Mouse (Mus musculus) midbrain, embryonic 11.5 days (tissue): Measurements from ENCODE around the gene Adpgk. TPM values are rescaled to one million over a fixed set of nuclear protein-coding genes. Genes with fewer than 3 reads are reported as not detected.
A peak's percentile ranks its signal among the peaks of the same experiment; 100 is the strongest.
"Not testable (repeated sequence)": the region's sequence is repeated elsewhere in the genome, so short reads cannot be mapped to it uniquely, and the experiment has no call there.

Source experiments
- ATAC-seq: fragments of 200-750 bp; cut with Nextera tagmentation; 2 replicates; pipeline ENCODE4 v1.8.0; 2017; ENCODE audit warnings: moderate TSS enrichment, moderate library complexity; ENCODE audit not compliant: low FRiP score
- DNase-seq: peaks from one replicate; pipeline ENCODE4 v3.0.0; 2015; ENCODE audit warnings: low spot score; ENCODE audit errors: missing footprints
- H3K27ac ChIP-seq: fragments of 300-500 bp; sonication (generic); 2 replicates; pipeline ENCODE4 v1.5.1; 2014; ENCODE audit warnings: low read depth, low read length
- H3K27me3 ChIP-seq: fragments of 300-500 bp; sonication (generic); 2 replicates; pipeline ENCODE4 v1.6.1; 2014; ENCODE audit warnings: mild to moderate bottlenecking, low read length, moderate library complexity, mixed read lengths; ENCODE audit not compliant: control insufficient read depth, insufficient read depth
- H3K36me3 ChIP-seq: fragments of 300-500 bp; sonication (generic); 2 replicates; pipeline ENCODE4 v1.6.1; 2014; ENCODE audit warnings: mild to moderate bottlenecking, low read length, moderate library complexity, mixed read lengths; ENCODE audit not compliant: control insufficient read depth, insufficient read depth
- H3K4me1 ChIP-seq: fragments of 300-500 bp; sonication (generic); 2 replicates; pipeline ENCODE4 v1.6.1; 2014; ENCODE audit warnings: low read length; ENCODE audit not compliant: control insufficient read depth, insufficient read depth
- H3K4me2 ChIP-seq: fragments of 300-500 bp; sonication (generic); 2 replicates; pipeline ENCODE4 v1.6.1; 2014; ENCODE audit warnings: mild to moderate bottlenecking, moderate library complexity
- H3K4me3 ChIP-seq: fragments of 300-500 bp; sonication (generic); 2 replicates; pipeline ENCODE4 v1.5.1; 2014; ENCODE audit warnings: low read depth, low read length
- H3K9ac ChIP-seq: fragments of 300-500 bp; sonication (generic); 2 replicates; pipeline ENCODE4 v1.6.1; 2014; ENCODE audit warnings: low read length
- H3K9me3 ChIP-seq: fragments of 300-500 bp; sonication (generic); 2 replicates; pipeline ENCODE4 v1.6.1; 2016; ENCODE audit warnings: low read length; ENCODE audit not compliant: control insufficient read depth
- WGBS: fragments of 180-500 bp; shearing (Covaris S2); extraction: QIAGEN DNeasy Blood & Tissue Kit; methylation state at CpG from one replicate; pipeline ENCODE4 v1.1.7; 2014; 5-methylcytosine and 5-hydroxymethylcytosine counted together
- polyA plus RNA-seq: library from polyadenylated mRNA; unstranded; fragments of >200 nt; fragmentation: Nextera tagmentation; extraction: Ambion mirVana; gene quantifications from 2 replicates; pipeline ENCODE4 v1.2.1, GENCODE M21; 2014

Adpgk gene
- polyA plus RNA-seq, 1 experiment from 2014 or later = 46.8 TPM

DNA sequence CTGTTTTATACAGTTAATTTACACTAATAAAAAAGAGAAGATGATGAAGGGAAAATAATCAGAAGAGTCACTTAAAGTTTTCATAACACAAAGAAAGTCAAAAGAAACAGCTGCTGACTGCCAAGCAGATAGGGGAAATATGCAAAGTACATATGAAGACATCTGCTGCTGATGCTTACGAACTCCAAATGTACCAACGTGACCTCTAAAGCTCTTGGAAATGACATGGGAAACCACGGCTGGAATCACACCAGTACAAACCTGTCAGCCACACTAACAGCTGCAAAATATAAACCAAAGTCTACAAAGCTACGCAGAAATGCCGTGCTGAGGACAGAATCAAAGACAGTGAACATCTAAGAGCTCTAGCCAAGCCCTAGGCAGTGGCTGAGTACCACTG lies 47.7 kb downstream of the Adpgk start:
- WGBS = 91% methylated on average over 5 of the region's 5 CpGs
- H3K4me1 ChIP-seq = no peaks in the 10 kb centered on the region
- no peak for DNase-seq
- H3K27ac ChIP-seq = no peak overlapping the region
- H3K36me3 ChIP-seq = 0 out of 2 replicates have a peak, but pooled peaks cover 2% of the 10 kb centered on the region
- H3K9me3 ChIP-seq = no peaks in the 10 kb centered on the region
- H3K4me3 ChIP-seq = no peak overlapping the region
- ATAC-seq = no peak
- H3K9ac ChIP-seq = no peak overlapping the region
- no peaks in the 10 kb centered on the region for H3K27me3 ChIP-seq
- no peak overlapping the region for H3K4me2 ChIP-seq

DNA sequence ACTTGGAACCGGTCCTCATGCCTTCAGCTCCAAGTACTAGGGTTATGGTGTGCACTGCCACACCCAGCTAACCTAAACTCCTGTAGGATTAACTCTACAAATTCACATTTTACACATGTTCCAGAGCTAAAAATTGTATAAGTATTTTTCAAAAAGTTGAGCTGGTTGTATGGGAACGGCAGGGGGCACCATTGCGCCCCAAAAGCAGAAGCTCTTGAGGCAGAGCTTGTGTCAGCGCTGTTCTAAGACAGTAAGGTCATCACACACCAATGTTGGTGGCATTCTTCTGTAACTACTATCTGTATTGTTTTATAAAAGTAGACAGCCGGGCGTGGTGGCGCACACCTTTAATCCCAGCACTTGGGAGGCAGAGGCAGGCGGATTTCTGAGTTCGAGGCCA lies 48.6 kb downstream of the Adpgk start:
- 86% methylated on average over 9 of the region's 9 CpGs for WGBS
- Histone ChIP-seq H3K9me3 (no peaks in the 10 kb centered on the region), H3K4me2 (no peak overlapping the region), H3K36me3 (0 out of 2 replicates have a peak, but pooled peaks cover 2% of the 10 kb centered on the region), H3K27ac (no peak overlapping the region), H3K9ac (no peak overlapping the region), H3K27me3 (no peaks in the 10 kb centered on the region), H3K4me1 (no peaks in the 10 kb centered on the region), H3K4me3 (no peak overlapping the region)
- no peak for ATAC-seq
- no peak for DNase-seq

DNA sequence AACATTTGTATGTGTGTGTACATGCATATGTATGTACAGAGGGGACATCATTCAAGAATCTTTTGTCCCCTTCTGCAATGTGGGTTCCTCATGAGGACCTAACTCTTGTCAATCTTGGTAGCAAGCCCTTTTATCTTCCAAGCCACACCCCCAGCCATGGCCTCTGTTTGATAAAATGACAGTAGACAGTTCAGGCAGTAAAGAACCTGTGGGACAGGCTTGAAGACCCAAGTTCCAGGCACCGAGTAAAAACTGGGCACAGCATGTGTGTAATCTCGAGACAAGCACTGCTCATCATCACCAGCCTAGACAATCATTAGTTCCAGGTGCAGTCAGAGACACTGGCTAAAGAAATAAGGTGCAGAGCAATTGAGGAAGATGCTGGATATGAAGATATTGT lies 54.8 kb downstream of the Adpgk start:
- Histone ChIP-seq H3K9me3 (no peaks in the 10 kb centered on the region), H3K4me1 (no peaks in the 10 kb centered on the region), H3K9ac (no peak overlapping the region), H3K27me3 (no peaks in the 10 kb centered on the region), H3K27ac (no peak overlapping the region), H3K4me2 (no peak overlapping the region), H3K4me3 (no peak overlapping the region), H3K36me3 (no peaks in the 10 kb centered on the region; the same call in 1 of the 2 replicates)
- DNase-seq (no peak), ATAC-seq (no peak)
- 87% methylated on average over 2 of the region's 2 CpGs for WGBS

DNA sequence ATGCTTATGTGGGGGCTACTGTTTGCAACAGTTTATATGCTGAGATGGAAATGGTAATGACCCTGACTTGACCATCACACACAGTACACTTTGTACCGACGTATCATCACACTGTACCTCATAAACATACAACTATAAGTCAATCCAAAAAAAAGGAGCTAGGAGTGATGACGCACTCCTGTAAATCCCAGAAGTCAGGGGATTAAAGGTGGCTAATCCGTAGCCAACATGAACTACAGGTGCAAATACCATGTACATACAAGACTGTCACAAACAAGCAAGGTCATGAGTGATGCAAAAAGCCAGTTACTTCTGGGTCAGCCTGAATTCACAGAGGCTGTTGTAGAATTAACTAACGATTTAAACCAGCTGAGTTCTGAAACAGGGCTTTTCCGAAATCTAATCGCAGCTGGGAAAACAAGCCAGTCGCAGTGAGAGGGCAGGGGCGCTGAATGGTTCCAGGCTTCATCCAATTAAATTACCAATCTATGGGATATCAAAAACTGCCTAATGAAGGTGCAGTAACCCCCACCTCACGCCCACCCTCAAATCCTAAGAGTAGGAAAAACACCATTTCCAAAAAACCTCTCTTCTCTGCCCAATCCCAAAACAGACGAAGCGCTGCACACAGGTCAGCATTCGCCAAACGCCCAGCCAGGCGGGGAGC lies 61.4 kb downstream of the Adpgk start:
- H3K4me3 ChIP-seq = peak overlapping the region; percentile 72
- 11% methylated on average over 15 of the region's 15 CpGs for WGBS
- DNase-seq (no peak), ATAC-seq (peak; percentile 33; the same call in 1 of the 2 replicates)
- H3K9ac ChIP-seq = peak overlapping the region; percentile 89
- H3K36me3 ChIP-seq = no peaks in the 10 kb centered on the region; the same call in 1 of the 2 replicates
- peak overlapping the region; percentile 54 for H3K4me2 ChIP-seq
- peak overlapping the region; percentile 81 for H3K27ac ChIP-seq
- no peaks in the 10 kb centered on the region for H3K9me3 ChIP-seq
- H3K27me3 ChIP-seq = no peaks in the 10 kb centered on the region
- H3K4me1 ChIP-seq = peaks cover 4% of the 10 kb centered on the region

DNA sequence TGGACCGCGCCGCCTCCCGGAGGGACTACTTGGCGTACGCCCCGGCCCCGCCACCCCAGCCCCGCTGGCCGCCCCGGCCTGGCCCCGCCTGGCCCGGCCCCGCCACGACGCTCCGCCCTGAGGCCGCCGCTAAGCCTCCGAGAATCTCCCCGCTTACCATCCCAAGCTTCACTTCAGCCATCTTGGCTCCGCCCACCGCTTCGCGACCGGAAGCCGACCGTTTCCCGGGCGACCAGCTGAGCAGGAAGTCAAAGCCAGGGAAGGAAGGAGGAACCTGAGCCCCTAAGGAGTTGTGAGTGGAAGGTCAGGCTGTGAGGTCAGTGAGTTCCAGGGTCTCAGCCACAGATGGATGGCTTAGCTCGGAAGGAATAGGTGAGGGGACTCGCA lies 61.9 kb downstream of the Adpgk start, which contains the start of gene Bbs4:
Gene Bbs4, minus strand, starts transcription at position 256 of the 387 bp plus-strand sequence.
- Histone ChIP-seq H3K27ac (peak within 1 kb of the TSS; percentile 81), H3K4me2 (peak within 1 kb of the TSS; percentile 54), H3K36me3 (no peaks in the 10 kb centered on the region; the same call in 1 of the 2 replicates), H3K4me3 (peak within 1 kb of the TSS; percentile 72), H3K4me1 (peaks cover 4% of the 10 kb centered on the region), H3K9me3 (no peaks in the 10 kb centered on the region), H3K9ac (peak within 1 kb of the TSS; percentile 89), H3K27me3 (no peaks in the 10 kb centered on the region)
- peak; percentile 95 for ATAC-seq
- under 1% methylated on average over 32 of the region's 32 CpGs for WGBS
- DNase-seq = peak; percentile 98

DNA sequence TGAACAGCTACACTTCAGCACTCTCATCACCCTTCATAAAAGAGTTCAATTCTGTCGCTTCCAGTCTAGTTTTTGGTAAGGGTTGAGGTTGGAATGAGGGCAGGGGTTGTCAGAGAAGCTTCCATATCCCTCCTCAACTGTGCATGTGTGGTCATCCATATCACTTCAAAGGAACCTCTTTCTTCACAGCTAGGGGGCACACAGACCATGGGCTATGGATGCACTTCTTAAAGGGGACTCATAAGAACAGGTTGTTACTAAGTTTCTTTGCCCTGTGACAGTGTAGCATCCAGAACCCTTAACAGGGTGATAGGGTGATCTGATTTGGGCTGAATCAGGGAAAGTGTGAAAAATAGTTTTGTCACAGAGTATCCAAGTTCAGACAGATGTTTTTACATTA lies 66.7 kb downstream of the Adpgk start:
- not testable (repeated sequence) for H3K9me3 ChIP-seq, H3K4me3 ChIP-seq, H3K27ac ChIP-seq, H3K36me3 ChIP-seq, ATAC-seq, DNase-seq, H3K4me2 ChIP-seq, H3K27me3 ChIP-seq, H3K4me1 ChIP-seq, H3K9ac ChIP-seq
- 71% methylated on average over 1 of the region's 1 CpGs for WGBS

DNA sequence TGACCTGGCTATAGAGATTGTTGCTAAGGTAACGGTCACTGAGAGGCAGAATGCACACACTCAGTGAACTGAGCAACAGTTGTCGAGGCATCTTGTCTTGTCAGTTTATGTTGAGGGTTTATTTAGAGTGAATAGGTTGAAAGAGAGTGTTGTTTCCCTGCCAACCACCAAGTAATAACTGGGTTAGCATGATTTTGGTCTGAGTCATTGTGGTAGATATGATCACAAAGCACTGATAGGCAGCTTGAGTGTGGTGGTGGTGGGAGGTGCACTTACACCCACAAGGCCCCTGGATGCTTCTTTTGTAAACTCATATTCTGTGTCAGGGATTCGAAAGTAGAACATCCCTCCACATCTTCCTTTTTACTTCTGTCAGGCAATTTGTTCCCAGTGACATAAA lies 69.1 kb downstream of the Adpgk start:
- not testable (repeated sequence) for H3K36me3 ChIP-seq, H3K4me3 ChIP-seq, H3K27ac ChIP-seq, H3K27me3 ChIP-seq, H3K4me2 ChIP-seq, H3K4me1 ChIP-seq, ATAC-seq, H3K9ac ChIP-seq, H3K9me3 ChIP-seq, DNase-seq
- 80% methylated on average over 1 of the region's 3 CpGs for WGBS

DNA sequence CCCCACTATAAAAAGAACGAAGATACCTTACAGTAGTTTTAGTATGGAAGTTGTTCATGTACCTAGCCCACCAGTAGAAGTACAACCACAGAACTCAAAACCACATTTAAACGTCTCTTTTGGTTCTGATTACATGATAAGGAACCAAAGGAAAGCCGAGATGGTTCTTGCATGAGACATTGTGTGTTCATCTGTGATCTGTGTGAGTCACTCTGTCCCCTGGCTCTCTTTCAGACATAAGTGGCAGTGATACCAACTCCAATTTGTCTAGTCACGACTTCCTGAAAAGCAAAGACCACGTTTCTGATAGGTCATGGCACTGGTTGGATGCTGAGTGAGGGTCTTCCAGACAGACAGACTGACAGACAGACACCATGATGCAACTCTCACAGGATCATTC lies 77.9 kb downstream of the Adpgk start:
- WGBS = 82% methylated on average over 5 of the region's 5 CpGs
- Histone ChIP-seq H3K27me3 (no peaks in the 10 kb centered on the region), H3K4me2 (no peak overlapping the region), H3K36me3 (no peaks in the 10 kb centered on the region), H3K9ac (no peak overlapping the region), H3K27ac (no peak overlapping the region), H3K9me3 (peaks cover 5% of the 10 kb centered on the region; the same call in 1 of the 2 replicates), H3K4me3 (no peak overlapping the region), H3K4me1 (no peaks in the 10 kb centered on the region)
- ATAC-seq (no peak), DNase-seq (no peak)

DNA sequence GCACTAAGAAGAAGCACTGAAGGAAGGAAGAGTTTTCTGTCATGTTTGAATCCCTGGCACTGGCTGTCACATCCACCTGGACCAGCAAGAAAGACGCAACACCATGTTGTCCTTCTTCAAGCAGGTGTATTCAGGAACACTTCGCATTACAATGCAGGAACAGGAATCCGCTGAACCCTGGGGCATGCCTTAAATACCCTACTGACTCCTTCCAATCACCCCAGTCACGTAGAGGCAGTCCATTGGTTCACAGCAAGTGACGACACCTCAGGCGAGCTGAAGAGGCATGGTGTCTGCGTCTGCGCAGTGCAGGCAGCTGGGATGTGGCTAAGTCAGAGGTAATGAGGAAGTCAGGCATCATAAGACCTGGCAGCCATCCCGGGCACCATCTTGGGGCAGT lies 78.3 kb downstream of the Adpgk start:
- Histone ChIP-seq H3K9ac (no peak overlapping the region), H3K4me3 (no peak overlapping the region), H3K4me1 (no peaks in the 10 kb centered on the region), H3K27ac (no peak overlapping the region), H3K36me3 (no peaks in the 10 kb centered on the region), H3K4me2 (no peak overlapping the region), H3K27me3 (no peaks in the 10 kb centered on the region), H3K9me3 (peaks cover 5% of the 10 kb centered on the region; the same call in 1 of the 2 replicates)
- DNase-seq (no peak), ATAC-seq (no peak)
- 90% methylated on average over 9 of the region's 9 CpGs for WGBS
